Mouse (Mus musculus) thymus, adult 2 months (tissue): ENCODE results near the gene Cela1.

Source experiments
- CTCF ChIP-seq: fragments of 200-500 bp; IDR thresholded peaks from 2 replicates; pipeline ENCODE4 v1.5.1; 2012; ENCODE audit warnings: mild to moderate bottlenecking, control low read depth, low read length, moderate library complexity, borderline replicate concordance; ENCODE audit not compliant: control insufficient read depth, poor library complexity, insufficient read depth; ENCODE audit errors: extremely low read depth
- POLR2A ChIP-seq: fragments of 200-500 bp; IDR thresholded peaks from 2 replicates; pipeline ENCODE4 v1.6.1; 2012; ENCODE audit warnings: mild to moderate bottlenecking, low read length, control low read depth, moderate library complexity; ENCODE audit not compliant: control insufficient read depth, poor library complexity, insufficient read depth; ENCODE audit errors: extremely low read depth

GRCm38 (mm10) chr15:100700424-100700823, 12.7 kb upstream of the Cela1 start:
- TF ChIP-seq CTCF: no peak
- TF ChIP-seq POLR2A: no peak
